Mouse (Mus musculus) olfactory bulb, adult 2 months (tissue): Measurements from ENCODE around the gene Tmem11.

Experiments
- CTCF ChIP-seq: fragments of 200-500 bp; IDR thresholded peaks from 2 replicates; pipeline ENCODE4 v1.5.1; 2012; ENCODE audit warnings: low read depth, mild to moderate bottlenecking, low read length, moderate library complexity; ENCODE audit not compliant: insufficient read depth
- POLR2A ChIP-seq: fragments of 200-500 bp; IDR thresholded peaks from 2 replicates; pipeline ENCODE4 v1.6.1; 2012; ENCODE audit warnings: mild to moderate bottlenecking, low read depth, low read length, moderate library complexity; ENCODE audit not compliant: insufficient read depth

DNA sequence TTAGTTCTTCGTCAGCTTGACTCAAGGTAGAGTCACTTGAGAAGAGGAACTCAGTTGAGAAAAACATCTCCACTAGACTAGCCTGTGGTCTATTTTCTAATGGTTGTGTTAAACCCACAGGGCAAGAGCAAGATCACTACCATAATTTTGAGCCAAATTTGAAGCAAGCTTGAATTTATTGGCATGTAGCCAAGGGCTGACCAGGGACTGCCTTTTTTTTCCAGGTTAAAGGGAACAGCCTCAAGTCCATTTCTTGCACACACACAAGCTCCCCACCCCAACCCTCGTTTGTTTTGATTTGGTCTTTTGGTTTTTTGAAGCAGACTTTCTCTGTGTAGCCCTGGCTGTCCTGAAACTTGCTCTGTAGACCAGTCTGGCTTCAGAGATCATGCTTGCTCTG, 10.8 kb upstream of the Tmem11 start:
- TF ChIP-seq CTCF, result no peak
- no peak for TF ChIP-seq POLR2A
